Mouse (Mus musculus): ENCODE data around the gene Actr5. TPM values are rescaled to one million over a fixed set of nuclear protein-coding genes. Genes with fewer than 3 reads are reported as not detected.

Actr5 gene
- total RNA-seq, 2 experiments from 2014 or later, result 9.7 to 11.7 TPM

- intact Hi-C loops (cut with DNase I), result loop anchor here (5.0 to 10.0 kb wide), 2 partner anchors 212 to 276 kb away; partner anchors contain the start of gene Snhg11
- peak; percentile 71 to 83 for DNase-seq (ENCODE audit: extremely low spot score in 1 of 2, low spot score in 2 of 2)
Observed at GRCm38 (mm10) chr2:158652985-158653384, 28.3 kb downstream of the Actr5 start.

GRCm38 (mm10) chr2:158654717-158655116 lies 30.0 kb downstream of the Actr5 start:
- peak in 1 of 2 experiments; percentile 31 for DNase-seq (ENCODE audit: extremely low spot score in 1 of 2, low spot score in 2 of 2)
- intact Hi-C loops (cut with DNase I), result loop anchor here (5.0 to 10.0 kb wide), 2 partner anchors 210 to 277 kb away; partner anchors contain the start of gene Snhg11

- no peak for DNase-seq (ENCODE audit: extremely low spot score in 1 of 2, low spot score in 2 of 2)
- intact Hi-C loops (cut with DNase I), result loop anchor here (10.0 kb wide), 1 partner anchor 209 kb away; no protein-coding TSS in a partner anchor
Observed at GRCm38 (mm10) chr2:158655806-158656205, 31.1 kb downstream of the Actr5 start.

- intact Hi-C loops (cut with DNase I), result loop anchor here (10.0 kb wide), 1 partner anchor 206 kb away; no protein-coding TSS in a partner anchor
- peak in 1 of 2 experiments; percentile 40 for DNase-seq (ENCODE audit: extremely low spot score in 1 of 2, low spot score in 2 of 2)
Observed at GRCm38 (mm10) chr2:158658822-158659221, 34.1 kb downstream of the Actr5 start.

GRCm38 (mm10) chr2:158659346-158659745 lies 34.7 kb downstream of the Actr5 start:
- DNase-seq (ENCODE audit: extremely low spot score in 1 of 2, low spot score in 2 of 2), result no peak
- intact Hi-C loops (cut with DNase I), result loop anchor here (10.0 kb wide), 1 partner anchor 205 kb away; no protein-coding TSS in a partner anchor

GRCm38 (mm10) chr2:158665098-158665497 lies 40.4 kb downstream of the Actr5 start, which contains the start of gene Ppp1r16b:
Gene Ppp1r16b, plus strand, starts transcription at chr2:158665398.
- DNase-seq (ENCODE audit: extremely low spot score in 1 of 2, low spot score in 2 of 2), result no peak
- intact Hi-C loops (cut with DNase I), result loop anchor here (5.0 kb wide), 1 partner anchor 77 kb away; no protein-coding TSS in a partner anchor

- intact Hi-C loops (cut with DNase I), result loop anchor here (5.0 kb wide), 1 partner anchor 76 kb away; no protein-coding TSS in a partner anchor
- no peak for DNase-seq (ENCODE audit: extremely low spot score in 1 of 2, low spot score in 2 of 2)
Observed at GRCm38 (mm10) chr2:158666071-158666800, 41.5 kb downstream of the Actr5 start.

GRCm38 (mm10) chr2:158667022-158667670 lies 42.5 kb downstream of the Actr5 start:
- DNase-seq (ENCODE audit: extremely low spot score in 1 of 2, low spot score in 2 of 2), result peak; percentile 63 to 84
- intact Hi-C loops (cut with DNase I), result loop anchor here (5.0 kb wide), 1 partner anchor 75 kb away; no protein-coding TSS in a partner anchor

- DNase-seq (ENCODE audit: extremely low spot score in 1 of 2, low spot score in 2 of 2), result peak; percentile 42 to 73
- intact Hi-C loops (cut with DNase I), result loop anchor here (5.0 kb wide), 1 partner anchor 74 kb away; no protein-coding TSS in a partner anchor
Observed at GRCm38 (mm10) chr2:158667671-158668432, 43.2 kb downstream of the Actr5 start.

GRCm38 (mm10) chr2:158668433-158669010 lies 43.8 kb downstream of the Actr5 start:
- intact Hi-C loops (cut with DNase I), result loop anchor here (5.0 kb wide), 1 partner anchor 74 kb away; no protein-coding TSS in a partner anchor

GRCm38 (mm10) chr2:158669199-158670195 lies 44.8 kb downstream of the Actr5 start:
- intact Hi-C loops (cut with DNase I), result loop anchor here (5.0 kb wide), 1 partner anchor 73 kb away; no protein-coding TSS in a partner anchor
- DNase-seq (ENCODE audit: extremely low spot score in 1 of 2, low spot score in 2 of 2), result no peak

More at GRCm38 (mm10) chr2:158668433-158669010, 43.8 kb downstream of the Actr5 start:
- DNase-seq (ENCODE audit: extremely low spot score in 1 of 2, low spot score in 2 of 2), result no peak

- DNase-seq (ENCODE audit: extremely low spot score in 1 of 2, low spot score in 2 of 2), result no peak
- intact Hi-C loops (cut with DNase I), result no loop called here
Observed at GRCm38 (mm10) chr2:158670571-158670970, 45.9 kb downstream of the Actr5 start.

GRCm38 (mm10) chr2:158672829-158673228 lies 48.1 kb downstream of the Actr5 start:
- peak in 1 of 2 experiments; percentile 79 for DNase-seq (ENCODE audit: extremely low spot score in 1 of 2, low spot score in 2 of 2)
- intact Hi-C loops (cut with DNase I), result no loop called here

- intact Hi-C loops (cut with DNase I), result no loop called here
- DNase-seq (ENCODE audit: extremely low spot score in 1 of 2, low spot score in 2 of 2), result peak in 1 of 2 experiments; percentile 39
Observed at GRCm38 (mm10) chr2:158673493-158673892, 48.8 kb downstream of the Actr5 start.

- DNase-seq (ENCODE audit: extremely low spot score in 1 of 2, low spot score in 2 of 2), result no peak
- intact Hi-C loops (cut with DNase I), result no loop called here
Observed at GRCm38 (mm10) chr2:158674131-158674530, 49.4 kb downstream of the Actr5 start.

- DNase-seq (ENCODE audit: extremely low spot score in 1 of 2, low spot score in 2 of 2), result no peak
- intact Hi-C loops (cut with DNase I), result no loop called here
Observed at GRCm38 (mm10) chr2:158674759-158675158, 50.1 kb downstream of the Actr5 start.

- no peak for DNase-seq (ENCODE audit: extremely low spot score in 1 of 2, low spot score in 2 of 2)
- intact Hi-C loops (cut with DNase I), result no loop called here
Observed at GRCm38 (mm10) chr2:158675161-158675560, 50.5 kb downstream of the Actr5 start.
